Mouse (Mus musculus): ENCODE measurements around the gene Apoh.

DNA sequence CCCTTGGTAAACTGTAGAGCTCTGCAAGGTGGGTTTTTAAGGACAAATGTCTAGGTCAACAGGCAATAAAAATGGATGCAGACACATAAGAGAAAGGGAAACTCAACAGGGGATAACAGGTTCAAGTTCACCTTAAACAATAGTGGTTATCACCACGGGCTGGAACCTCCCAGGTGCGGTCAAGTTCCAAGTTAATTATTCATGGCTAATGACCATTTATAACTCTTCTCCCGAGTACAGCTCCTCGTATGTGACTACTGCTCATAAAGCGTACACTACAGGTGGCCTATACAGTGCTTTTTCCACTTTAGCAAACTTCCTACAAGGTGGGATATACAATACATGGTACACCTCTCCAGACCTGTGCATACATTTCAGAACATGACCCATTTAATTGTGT, 33.4 kb upstream of the Apoh start:
- TF ChIP-seq TAL1 (IDR thresholded peaks at IDR 0.05; ENCODE audit: low read length) (no peak), GATA1 (IDR thresholded peaks at IDR 0.05; ENCODE audit: low read length) (no peak)

Measured in erythroblast, embryonic 14.5 days (primary cell).